Mouse (Mus musculus) liver, embryonic 14.5 days (tissue): Measurements from ENCODE around the gene Podxl.

Source experiments
- CTCF ChIP-seq: IDR thresholded peaks from 2 replicates; pipeline ENCODE4 v1.5.1; 2016; ENCODE audit warnings: antibody characterized with exemption, low read depth, control low read depth
- EP300 ChIP-seq: IDR thresholded peaks from 2 replicates; pipeline ENCODE4 v1.6.1; 2016; ENCODE audit warnings: antibody characterized with exemption, low read depth

DNA sequence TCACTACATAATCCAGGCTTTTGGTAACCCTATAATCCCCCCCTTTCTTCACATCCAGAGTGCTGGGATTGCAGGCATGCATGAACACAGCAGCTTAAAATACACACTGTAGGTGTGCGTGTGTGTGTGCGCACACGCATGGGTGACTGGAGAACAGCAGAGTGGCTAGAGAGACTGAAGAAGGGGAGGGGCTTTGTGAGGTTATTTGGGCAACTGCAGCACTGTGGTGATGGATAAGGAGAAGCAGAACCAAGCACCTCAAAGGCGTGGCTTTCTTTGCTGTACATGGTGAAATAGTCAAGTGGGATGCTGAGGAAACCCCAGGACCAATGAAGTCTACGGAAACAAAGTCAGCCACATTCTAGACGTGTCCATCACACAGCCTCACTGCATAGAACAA is 23.8 kb downstream of the Podxl start:
- TF ChIP-seq CTCF (no peak), EP300 (no peak)
